35 mouse cellular contexts compared by ENCODE assay signal in genomic region chr10:59355020-59355419, GRCm38 (mm10). TPM values are rescaled to one million over a fixed set of nuclear protein-coding genes. Genes with fewer than 3 reads are reported as not detected.
"Had no signal": no experiment of that assay in that cellular context is flagged by ENCODE, and none has a peak within 500 bp of the region (broad histone marks: within the 10 kb centered on the region; RNA-seq: fewer than 3 reads in every experiment).

No protein-coding gene starts in this region.

- H3K9me3 ChIP-seq: embryonic facial prominence, embryonic 10.5 days; embryonic facial prominence, embryonic 12.5 days; embryonic facial prominence, embryonic 13.5 days; embryonic facial prominence, embryonic 15.5 days; forebrain, embryonic 10.5 days; forebrain, embryonic 12.5 days; forebrain, embryonic 13.5 days; forebrain, embryonic 15.5 days; heart, embryonic 10.5 days had no signal

- DNase-seq: cerebellum, adult 9-10 months; cerebellum, adult 9-11 months; cerebellum, postnatal 10 days; cerebellum, postnatal 14 days; cerebellum, postnatal 25 days; cerebellum, postnatal 36 days; embryo, embryonic 11 days; forebrain, postnatal 0 days; gastrocnemius, adult 2 months; gastrocnemius, postnatal 10 days; gastrocnemius, postnatal 14 days; gastrocnemius, postnatal 25 days; gastrocnemius, postnatal 36 days; heart, adult 2 months had no signal

- H3K4me2 ChIP-seq: embryonic facial prominence, embryonic 12.5 days; embryonic facial prominence, embryonic 13.5 days; embryonic facial prominence, embryonic 15.5 days; forebrain, embryonic 12.5 days; forebrain, embryonic 13.5 days; forebrain, embryonic 15.5 days had no signal

- ATAC-seq: forebrain, embryonic 13.5 days; forebrain, embryonic 14.5 days; forebrain, embryonic 15.5 days; forebrain, embryonic 16.5 days; forebrain, postnatal 0 days had no signal

- H3K27ac ChIP-seq: embryonic facial prominence, embryonic 10.5 days; embryonic facial prominence, embryonic 12.5 days; embryonic facial prominence, embryonic 13.5 days; embryonic facial prominence, embryonic 15.5 days; forebrain, embryonic 10.5 days; forebrain, embryonic 12.5 days; forebrain, embryonic 13.5 days; forebrain, embryonic 15.5 days; gastrocnemius, adult 2 months; heart, adult 2 months; heart, embryonic 10.5 days had no signal

- H3K4me1 ChIP-seq: embryonic facial prominence, embryonic 10.5 days; embryonic facial prominence, embryonic 12.5 days; embryonic facial prominence, embryonic 13.5 days; embryonic facial prominence, embryonic 15.5 days; forebrain, embryonic 12.5 days; forebrain, embryonic 13.5 days; forebrain, embryonic 15.5 days; heart, embryonic 10.5 days had no signal

- H3K4me3 ChIP-seq: embryonic facial prominence, embryonic 10.5 days; embryonic facial prominence, embryonic 12.5 days; embryonic facial prominence, embryonic 13.5 days; embryonic facial prominence, embryonic 15.5 days; erythroblast, embryonic 14.5 days; forebrain, embryonic 10.5 days; forebrain, embryonic 12.5 days; forebrain, embryonic 13.5 days; forebrain, embryonic 15.5 days; gastrocnemius, adult 2 months; heart, adult 2 months; heart, embryonic 10.5 days had no signal

- H3K9ac ChIP-seq: embryonic facial prominence, embryonic 12.5 days; embryonic facial prominence, embryonic 13.5 days; embryonic facial prominence, embryonic 15.5 days; forebrain, embryonic 12.5 days; forebrain, embryonic 13.5 days; forebrain, embryonic 15.5 days; forebrain, postnatal 0 days had no signal

- H3K27me3 ChIP-seq: embryonic facial prominence, embryonic 12.5 days; embryonic facial prominence, embryonic 13.5 days; embryonic facial prominence, embryonic 15.5 days; forebrain, embryonic 12.5 days; forebrain, embryonic 13.5 days; forebrain, embryonic 15.5 days had no signal

RNA-seq across cellular contexts. Expression of gene Gm10273, which starts 40.4 kb away (rescaled TPM):
- polyA plus RNA-seq: embryonic facial prominence, embryonic 14.5 days; embryonic facial prominence, embryonic 15.5 days; forebrain, embryonic 14.5 days; forebrain, embryonic 15.5 days had no signal

RNA-seq across cellular contexts. Expression of gene Pla2g12b, which starts 48.4 kb away (rescaled TPM):
- total RNA-seq: common myeloid progenitor, adult 5-6 weeks; forebrain, postnatal 0 days; gastrocnemius, adult 18-20 months; gastrocnemius, adult 2 months; gastrocnemius, adult 8-10 months; gastrocnemius, postnatal 25 days; gastrocnemius, postnatal 36 days; gastrocnemius, postnatal 4 days; granulocyte monocyte progenitor cell, adult 5-6 weeks; heart, adult 2 months; heart, adult 8-10 months had no signal
- polyA plus RNA-seq: cortical plate, adult 2 months; embryonic facial prominence, embryonic 10.5 days; embryonic facial prominence, embryonic 12.5 days; embryonic facial prominence, embryonic 13.5 days; embryonic facial prominence, embryonic 14.5 days; erythroblast, embryonic 14.5 days; forebrain, embryonic 10.5 days; forebrain, embryonic 11.5 days; forebrain, embryonic 12.5 days; forebrain, embryonic 13.5 days; forebrain, embryonic 14.5 days; forebrain, embryonic 15.5 days; forebrain, embryonic 16.5 days; forebrain, postnatal 0 days had no signal
